Mouse (Mus musculus): ENCODE results near the gene Noc2l. TPM values are rescaled to one million over a fixed set of nuclear protein-coding genes. Genes with fewer than 3 reads are reported as not detected.

Noc2l gene
- polyA plus RNA-seq, 1 experiment from 2014 or later = 130 TPM

GRCm38 (mm10) chr4:156200623-156201475, 35.0 kb upstream of the Noc2l start, which contains the start of gene Isg15:
Gene Isg15 (minus strand): TSS chr4:156200818.
- Histone ChIP-seq H3K4me3 (peak within 1 kb of the TSS; percentile 6; the same call in 1 of the 2 replicates), H3K27me3 (replicated peaks) (peaks cover 58% of the 10 kb centered on the region), H3K9me3 (replicated peaks) (no peaks in the 10 kb centered on the region), H3K4me2 (peak within 1 kb of the TSS; percentile 37), H3K4me1 (peaks cover 65% of the 10 kb centered on the region), H3K27ac (no peak within 1 kb of the TSS), H3K36me3 (no peaks in the 10 kb centered on the region), H3K9ac (peak within 1 kb of the TSS; percentile 45; the same call in 1 of the 2 replicates)
- ATAC-seq = no peak
- 44% methylated on average over 10 of the region's 10 CpGs for WGBS (ENCODE audit: insufficient replicate concordance)

- peak overlapping the region; percentile 83 for H3K27ac ChIP-seq
- peak; percentile 80 for ATAC-seq
- peak overlapping the region; percentile 59 for H3K4me3 ChIP-seq
- no peaks in the 10 kb centered on the region for H3K9me3 ChIP-seq (replicated peaks)
- 14% methylated on average over 12 of the region's 12 CpGs for WGBS (ENCODE audit: insufficient replicate concordance)
- peaks cover 51% of the 10 kb centered on the region for H3K4me1 ChIP-seq
- peaks cover 56% of the 10 kb centered on the region for H3K27me3 ChIP-seq (replicated peaks)
- H3K9ac ChIP-seq = peak overlapping the region; percentile 71
- peak overlapping the region; percentile 89 for H3K4me2 ChIP-seq
- no peaks in the 10 kb centered on the region for H3K36me3 ChIP-seq
Measured at GRCm38 (mm10) chr4:156202462-156202893, 33.3 kb upstream of the Noc2l start.

- no peaks in the 10 kb centered on the region for H3K36me3 ChIP-seq
- peak within 1 kb of the TSS; percentile 89 for H3K4me2 ChIP-seq
- H3K9me3 ChIP-seq (replicated peaks) = no peaks in the 10 kb centered on the region
- peak within 1 kb of the TSS; percentile 59 for H3K4me3 ChIP-seq
- ATAC-seq = peak; percentile 79
- peak within 1 kb of the TSS; percentile 71 for H3K9ac ChIP-seq
- H3K4me1 ChIP-seq = peaks cover 49% of the 10 kb centered on the region
- H3K27ac ChIP-seq = peak within 1 kb of the TSS; percentile 83
- peaks cover 58% of the 10 kb centered on the region for H3K27me3 ChIP-seq (replicated peaks)
- 2% methylated on average over 31 of the region's 39 CpGs for WGBS (ENCODE audit: insufficient replicate concordance)
Measured at GRCm38 (mm10) chr4:156203001-156203412, 32.8 kb upstream of the Noc2l start, which contains the start of gene AW011738. Gene AW011738 (plus strand): TSS chr4:156203304.

GRCm38 (mm10) chr4:156203413-156204131, 32.2 kb upstream of the Noc2l start:
- H3K9ac ChIP-seq = peak overlapping the region; percentile 71
- peak overlapping the region; percentile 59 for H3K4me3 ChIP-seq
- no peaks in the 10 kb centered on the region for H3K9me3 ChIP-seq (replicated peaks)
- H3K4me1 ChIP-seq = peaks cover 44% of the 10 kb centered on the region
- peaks cover 56% of the 10 kb centered on the region for H3K27me3 ChIP-seq (replicated peaks)
- peak overlapping the region; percentile 83 for H3K27ac ChIP-seq
- ATAC-seq = peak; percentile 13; the same call in 1 of the 2 replicates
- under 1% methylated on average over 49 of the region's 49 CpGs for WGBS (ENCODE audit: insufficient replicate concordance)
- no peaks in the 10 kb centered on the region for H3K36me3 ChIP-seq
- peak overlapping the region; percentile 89 for H3K4me2 ChIP-seq

GRCm38 (mm10) chr4:156208872-156209271, 26.9 kb upstream of the Noc2l start:
- no peak for ATAC-seq
- Histone ChIP-seq H3K9ac (no peak overlapping the region), H3K36me3 (no peaks in the 10 kb centered on the region), H3K27me3 (replicated peaks) (peaks cover 35% of the 10 kb centered on the region), H3K4me1 (peaks cover 8% of the 10 kb centered on the region), H3K4me3 (no peak overlapping the region), H3K9me3 (replicated peaks) (no peaks in the 10 kb centered on the region), H3K4me2 (no peak overlapping the region), H3K27ac (no peak overlapping the region)
- 80% methylated on average over 4 of the region's 4 CpGs for WGBS (ENCODE audit: insufficient replicate concordance)

GRCm38 (mm10) chr4:156209963-156210635, 25.7 kb upstream of the Noc2l start:
- H3K27me3 ChIP-seq (replicated peaks) = peaks cover 27% of the 10 kb centered on the region
- H3K9ac ChIP-seq = no peak overlapping the region
- no peak overlapping the region for H3K4me2 ChIP-seq
- 54% methylated on average over 13 of the region's 13 CpGs for WGBS (ENCODE audit: insufficient replicate concordance)
- H3K9me3 ChIP-seq (replicated peaks) = no peaks in the 10 kb centered on the region
- no peak for ATAC-seq
- no peaks in the 10 kb centered on the region for H3K4me1 ChIP-seq
- no peaks in the 10 kb centered on the region for H3K36me3 ChIP-seq
- no peak overlapping the region for H3K27ac ChIP-seq
- no peak overlapping the region for H3K4me3 ChIP-seq

- Histone ChIP-seq H3K4me1 (no peaks in the 10 kb centered on the region), H3K9ac (no peak overlapping the region), H3K9me3 (replicated peaks) (no peaks in the 10 kb centered on the region), H3K27ac (no peak overlapping the region), H3K4me2 (no peak overlapping the region), H3K36me3 (no peaks in the 10 kb centered on the region), H3K27me3 (replicated peaks) (peaks cover 28% of the 10 kb centered on the region), H3K4me3 (no peak overlapping the region)
- 84% methylated on average over 13 of the region's 13 CpGs for WGBS (ENCODE audit: insufficient replicate concordance)
- ATAC-seq = no peak
Measured at GRCm38 (mm10) chr4:156213134-156213533, 22.7 kb upstream of the Noc2l start.

- Histone ChIP-seq H3K27me3 (replicated peaks) (peaks cover 43% of the 10 kb centered on the region), H3K4me1 (no peaks in the 10 kb centered on the region), H3K27ac (no peak within 1 kb of the TSS), H3K4me3 (no peak within 1 kb of the TSS), H3K4me2 (no peak within 1 kb of the TSS), H3K36me3 (no peaks in the 10 kb centered on the region), H3K9ac (no peak within 1 kb of the TSS), H3K9me3 (replicated peaks) (no peaks in the 10 kb centered on the region)
- no peak for ATAC-seq
- 57% methylated on average over 4 of the region's 4 CpGs for WGBS (ENCODE audit: insufficient replicate concordance)
Measured at GRCm38 (mm10) chr4:156215649-156216048, 20.2 kb upstream of the Noc2l start, which contains the start of gene Perm1. Gene Perm1 (plus strand): TSS chr4:156215868.

- Histone ChIP-seq H3K4me2 (no peak overlapping the region), H3K4me1 (no peaks in the 10 kb centered on the region), H3K36me3 (no peaks in the 10 kb centered on the region), H3K4me3 (no peak overlapping the region), H3K9ac (no peak overlapping the region), H3K27ac (no peak overlapping the region), H3K9me3 (replicated peaks) (no peaks in the 10 kb centered on the region), H3K27me3 (replicated peaks) (peaks cover 43% of the 10 kb centered on the region)
- no peak for ATAC-seq
- 59% methylated on average over 2 of the region's 2 CpGs for WGBS (ENCODE audit: insufficient replicate concordance)
Measured at GRCm38 (mm10) chr4:156216196-156216595, 19.6 kb upstream of the Noc2l start.

GRCm38 (mm10) chr4:156217022-156217669, 18.7 kb upstream of the Noc2l start:
- Histone ChIP-seq H3K4me1 (no peaks in the 10 kb centered on the region), H3K4me3 (no peak overlapping the region), H3K36me3 (no peaks in the 10 kb centered on the region), H3K27me3 (replicated peaks) (peaks cover 47% of the 10 kb centered on the region), H3K9me3 (replicated peaks) (no peaks in the 10 kb centered on the region), H3K27ac (no peak overlapping the region), H3K9ac (no peak overlapping the region), H3K4me2 (no peak overlapping the region)
- no peak; the same call in 1 of the 2 replicates for ATAC-seq
- 74% methylated on average over 16 of the region's 16 CpGs for WGBS (ENCODE audit: insufficient replicate concordance)

GRCm38 (mm10) chr4:156217838-156218237, 18.0 kb upstream of the Noc2l start:
- Histone ChIP-seq H3K27me3 (replicated peaks) (peaks cover 48% of the 10 kb centered on the region), H3K9me3 (replicated peaks) (no peaks in the 10 kb centered on the region), H3K36me3 (no peaks in the 10 kb centered on the region), H3K4me3 (no peak overlapping the region), H3K9ac (no peak overlapping the region), H3K4me1 (no peaks in the 10 kb centered on the region), H3K4me2 (no peak overlapping the region), H3K27ac (no peak overlapping the region)
- no peak for ATAC-seq
- WGBS (ENCODE audit: insufficient replicate concordance) = 71% methylated on average over 16 of the region's 16 CpGs
